Mouse (Mus musculus): Measurements from ENCODE around the gene Kidins220.

GRCm38 (mm10) chr12:25021057-25021456 lies 46.3 kb downstream of the Kidins220 start:
- TF ChIP-seq CTCF (IDR thresholded peaks at IDR 0.05; ENCODE audit: low read depth, low read length) = no peak
- TF ChIP-seq POLR2A (IDR thresholded peaks at IDR 0.05; ENCODE audit: insufficient read depth, low read length) = no peak

Data from ES-Bruce4 (cell line).